Mouse (Mus musculus) hindbrain, embryonic 15.5 days (tissue): ENCODE data around the gene Npcd. TPM values are rescaled to one million over a fixed set of nuclear protein-coding genes. Genes with fewer than 3 reads are reported as not detected.

ENCODE experiments used
- ATAC-seq: fragments of 200-750 bp; cut with Nextera tagmentation; 2 replicates; pipeline ENCODE4 v1.8.0; 2017; ENCODE audit warnings: low read depth, moderate number of reproducible peaks, moderate TSS enrichment; ENCODE audit not compliant: low FRiP score
- H3K27ac ChIP-seq: fragments of 300-500 bp; sonication (generic); replicated peaks from 2 replicates; pipeline ENCODE4 v1.5.1; 2015; ENCODE audit warnings: mild to moderate bottlenecking, inconsistent platforms
- H3K27me3 ChIP-seq: fragments of 300-500 bp; sonication (generic); 2 replicates; pipeline ENCODE4 v1.6.1; 2015; ENCODE audit warnings: control low read depth, inconsistent platforms
- H3K36me3 ChIP-seq: fragments of 300-500 bp; sonication (generic); 2 replicates; pipeline ENCODE4 v1.6.1; 2015; ENCODE audit warnings: control low read depth, inconsistent platforms
- H3K4me1 ChIP-seq: fragments of 300-500 bp; sonication (generic); replicated peaks from 2 replicates; pipeline ENCODE4 v1.6.1; 2015; ENCODE audit warnings: control low read depth, inconsistent platforms
- H3K4me2 ChIP-seq: fragments of 300-500 bp; sonication (generic); 2 replicates; pipeline ENCODE4 v1.6.1; 2015; ENCODE audit warnings: moderate library complexity, mild to moderate bottlenecking, inconsistent platforms
- H3K4me3 ChIP-seq: fragments of 300-500 bp; sonication (generic); 2 replicates; pipeline ENCODE4 v1.5.1; 2015; ENCODE audit warnings: mild to moderate bottlenecking, inconsistent platforms
- H3K9ac ChIP-seq: fragments of 300-500 bp; sonication (generic); 2 replicates; pipeline ENCODE4 v1.6.1; 2015; ENCODE audit warnings: inconsistent platforms
- H3K9me3 ChIP-seq: fragments of 300-500 bp; sonication (generic); 2 replicates; pipeline ENCODE4 v1.6.1; 2016; ENCODE audit warnings: control low read depth, inconsistent platforms
- WGBS: fragments of 180-500 bp; shearing (Covaris S2); methylation state at CpG from one replicate; pipeline ENCODE4 v1.1.7; 2015; 5-methylcytosine and 5-hydroxymethylcytosine counted together
- polyA plus RNA-seq: library from polyadenylated mRNA; unstranded; fragments of >200 nt; fragmentation: Nextera tagmentation; extraction: Ambion mirVana; gene quantifications from 2 replicates; pipeline ENCODE4 v1.2.1, GENCODE M21; 2015

Gene Npcd
- polyA plus RNA-seq, 1 experiment from 2014 or later = 0.44 TPM

- Histone ChIP-seq H3K4me3 (peak overlapping the region; percentile 89), H3K4me2 (peak overlapping the region; percentile 75), H3K9me3 (no peaks in the 10 kb centered on the region), H3K9ac (peak overlapping the region; percentile 93), H3K36me3 (no peaks in the 10 kb centered on the region), H3K27ac (peak overlapping the region; percentile 81), H3K4me1 (peaks cover 40% of the 10 kb centered on the region), H3K27me3 (no peaks in the 10 kb centered on the region)
- under 1% methylated on average over 50 of the region's 50 CpGs for WGBS
- ATAC-seq = peak; percentile 99
These were observed 59.7 kb downstream of the Npcd start for GRCm38 (mm10) chr15:79774117-79775027.

DNA sequence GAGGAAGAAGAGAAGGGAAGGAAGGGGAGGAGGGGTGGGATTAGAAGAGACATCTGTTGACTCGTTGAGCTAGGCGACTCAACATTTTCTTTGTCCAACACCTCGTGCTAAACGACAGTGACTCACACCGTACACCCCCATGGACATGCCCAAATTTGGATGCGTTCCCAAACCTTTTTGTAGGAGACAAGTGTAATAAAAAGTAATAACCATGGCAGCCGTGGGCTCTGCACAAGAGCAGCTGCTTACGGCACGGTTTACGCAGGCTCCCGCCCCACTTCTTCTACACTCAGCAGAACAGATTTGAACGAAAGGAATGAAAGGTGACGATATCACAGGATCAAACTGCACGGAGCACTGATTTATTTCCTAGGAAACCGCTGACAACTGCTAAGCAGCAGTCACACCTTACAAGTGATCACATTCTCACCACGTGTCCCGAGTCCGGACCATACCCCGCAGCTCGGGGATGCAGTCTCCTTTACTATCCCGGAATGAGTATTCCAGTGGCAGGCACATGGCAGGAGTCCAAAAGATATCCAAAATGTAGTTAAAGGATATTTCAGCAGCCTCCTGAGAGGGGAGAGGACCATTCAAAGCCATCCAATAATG lies 63.3 kb downstream of the Npcd start:
- 66% methylated on average over 21 of the region's 21 CpGs for WGBS

GRCm38 (mm10) chr15:79768302-79768701 lies 65.7 kb downstream of the Npcd start:
- H3K9ac ChIP-seq = no peak overlapping the region
- peaks cover under 1% of the 10 kb centered on the region for H3K36me3 ChIP-seq
- H3K4me1 ChIP-seq = peaks cover 58% of the 10 kb centered on the region
- H3K9me3 ChIP-seq = no peaks in the 10 kb centered on the region
- no peak overlapping the region for H3K4me3 ChIP-seq
- no peak overlapping the region for H3K4me2 ChIP-seq
- no peaks in the 10 kb centered on the region for H3K27me3 ChIP-seq
- no peak overlapping the region for H3K27ac ChIP-seq
- no peak for ATAC-seq
- 54% methylated on average over 6 of the region's 6 CpGs for WGBS

More for the DNA sequence above, 63.3 kb downstream of the Npcd start:
- peaks cover 54% of the 10 kb centered on the region for H3K4me1 ChIP-seq
- no peaks in the 10 kb centered on the region for H3K9me3 ChIP-seq
- H3K27ac ChIP-seq = no peak overlapping the region
- no peaks in the 10 kb centered on the region for H3K36me3 ChIP-seq
- no peak overlapping the region for H3K4me2 ChIP-seq
- no peaks in the 10 kb centered on the region for H3K27me3 ChIP-seq
- no peak overlapping the region for H3K9ac ChIP-seq
- ATAC-seq = no peak
- no peak overlapping the region for H3K4me3 ChIP-seq

DNA sequence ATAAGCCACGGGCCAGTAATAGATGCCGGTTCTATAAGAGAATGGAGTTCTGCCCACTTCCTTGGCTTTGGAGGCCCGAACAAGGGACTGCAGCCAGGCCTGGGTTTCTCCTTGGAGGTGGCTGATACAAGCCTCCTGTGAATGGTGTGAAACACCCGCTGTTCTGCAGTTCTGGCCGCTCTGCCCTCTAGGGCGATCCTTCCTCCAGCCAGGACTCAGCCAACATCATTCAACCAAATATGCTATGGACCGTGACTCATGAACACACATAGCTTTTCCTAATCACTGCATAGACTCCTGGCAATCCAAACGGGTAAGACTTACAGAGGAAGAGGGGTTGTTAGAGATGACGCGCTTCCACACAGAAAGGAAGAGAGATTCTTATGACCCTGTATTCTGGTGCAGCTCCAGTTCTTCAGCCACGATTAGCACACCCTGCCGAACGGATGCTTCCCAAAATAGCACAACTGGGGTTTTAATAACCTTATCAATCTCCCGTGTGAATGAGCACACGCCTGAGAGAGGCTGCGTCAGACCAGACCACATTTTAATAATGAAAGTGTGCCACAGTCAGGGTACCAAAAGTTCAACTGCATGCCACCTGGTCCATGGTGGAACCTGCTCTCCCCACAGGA lies 66.6 kb downstream of the Npcd start:
- Histone ChIP-seq H3K9ac (no peak overlapping the region), H3K4me2 (no peak overlapping the region), H3K27me3 (no peaks in the 10 kb centered on the region), H3K27ac (no peak overlapping the region), H3K4me3 (no peak overlapping the region), H3K4me1 (peaks cover 50% of the 10 kb centered on the region), H3K9me3 (no peaks in the 10 kb centered on the region), H3K36me3 (peaks cover 9% of the 10 kb centered on the region)
- 73% methylated on average over 16 of the region's 16 CpGs for WGBS
- ATAC-seq = no peak

GRCm38 (mm10) chr15:79766586-79767071 lies 67.4 kb downstream of the Npcd start:
- Histone ChIP-seq H3K4me3 (no peak overlapping the region), H3K27me3 (no peaks in the 10 kb centered on the region), H3K9ac (no peak overlapping the region), H3K36me3 (peaks cover 12% of the 10 kb centered on the region), H3K27ac (0 out of 2 replicates have a peak overlapping the region, but pooled peaks have one; percentile 11), H3K9me3 (no peaks in the 10 kb centered on the region), H3K4me1 (peaks cover 48% of the 10 kb centered on the region), H3K4me2 (no peak overlapping the region)
- ATAC-seq = no peak
- 80% methylated on average over 10 of the region's 10 CpGs for WGBS

- no peak overlapping the region for H3K9ac ChIP-seq
- peaks cover 43% of the 10 kb centered on the region for H3K4me1 ChIP-seq
- H3K36me3 ChIP-seq = peaks cover 14% of the 10 kb centered on the region
- H3K9me3 ChIP-seq = no peaks in the 10 kb centered on the region
- H3K27ac ChIP-seq = no peak overlapping the region
- H3K27me3 ChIP-seq = no peaks in the 10 kb centered on the region
- H3K4me2 ChIP-seq = no peak overlapping the region
- ATAC-seq = no peak
- WGBS = 71% methylated on average over 10 of the region's 10 CpGs
- no peak overlapping the region for H3K4me3 ChIP-seq
These were observed 67.9 kb downstream of the Npcd start for GRCm38 (mm10) chr15:79766168-79766567.

- WGBS = 68% methylated on average over 2 of the region's 2 CpGs
- no peak for ATAC-seq
- Histone ChIP-seq H3K4me2 (no peak overlapping the region), H3K9me3 (no peaks in the 10 kb centered on the region), H3K4me1 (peaks cover 36% of the 10 kb centered on the region; the same call in 1 of the 2 replicates), H3K27me3 (no peaks in the 10 kb centered on the region), H3K27ac (no peak overlapping the region), H3K9ac (no peak overlapping the region), H3K4me3 (no peak overlapping the region), H3K36me3 (peaks cover 14% of the 10 kb centered on the region)
These were observed 68.7 kb downstream of the Npcd start for GRCm38 (mm10) chr15:79765361-79765760.

GRCm38 (mm10) chr15:79764539-79765267 lies 69.3 kb downstream of the Npcd start:
- 84% methylated on average over 11 of the region's 11 CpGs for WGBS
- peaks cover 14% of the 10 kb centered on the region for H3K36me3 ChIP-seq
- no peak overlapping the region for H3K4me2 ChIP-seq
- peaks cover 33% of the 10 kb centered on the region; the same call in 1 of the 2 replicates for H3K4me1 ChIP-seq
- no peak overlapping the region for H3K9ac ChIP-seq
- no peak overlapping the region for H3K4me3 ChIP-seq
- no peak overlapping the region for H3K27ac ChIP-seq
- H3K27me3 ChIP-seq = no peaks in the 10 kb centered on the region
- no peak for ATAC-seq
- H3K9me3 ChIP-seq = no peaks in the 10 kb centered on the region

DNA sequence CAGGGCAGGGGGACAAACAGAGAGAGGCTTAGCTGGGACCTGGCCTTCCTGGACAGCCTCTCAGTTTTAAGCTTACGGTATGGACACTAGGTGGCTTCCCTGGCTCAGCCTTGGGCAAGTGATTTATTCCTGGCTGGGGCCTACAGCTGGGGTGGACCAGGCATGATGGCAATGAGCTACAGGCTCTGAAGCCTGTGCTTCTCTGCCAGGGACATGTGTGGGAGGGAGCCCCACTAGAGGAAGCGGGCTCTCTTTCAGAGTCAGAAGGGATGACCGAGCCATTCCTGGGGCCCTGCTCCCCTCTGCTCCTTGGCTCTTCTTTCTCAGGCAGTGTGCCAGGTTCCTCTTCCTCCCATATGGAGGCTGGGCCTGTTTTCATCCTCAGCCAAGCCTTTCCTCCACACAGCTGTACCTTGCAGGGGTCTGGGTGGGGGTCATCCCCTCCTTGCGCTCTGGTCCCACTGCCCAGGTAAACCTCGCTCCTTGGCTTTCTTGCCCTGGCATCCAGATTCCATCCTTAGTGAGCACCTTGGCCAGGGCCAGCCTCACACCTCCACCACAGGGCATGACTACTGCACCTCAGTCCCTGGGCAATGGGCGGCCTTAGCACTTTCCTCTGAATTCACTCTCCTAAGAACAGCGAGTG lies 70.3 kb downstream of the Npcd start:
- WGBS = 84% methylated on average over 7 of the region's 7 CpGs
- H3K4me3 ChIP-seq = no peak overlapping the region
- H3K4me2 ChIP-seq = no peak overlapping the region
- H3K36me3 ChIP-seq = peaks cover 14% of the 10 kb centered on the region
- H3K4me1 ChIP-seq = peaks cover 33% of the 10 kb centered on the region; the same call in 1 of the 2 replicates
- H3K9ac ChIP-seq = no peak overlapping the region
- no peaks in the 10 kb centered on the region for H3K27me3 ChIP-seq
- no peak overlapping the region for H3K27ac ChIP-seq
- no peaks in the 10 kb centered on the region for H3K9me3 ChIP-seq
- ATAC-seq = no peak

GRCm38 (mm10) chr15:79763001-79763400 lies 71.0 kb downstream of the Npcd start:
- H3K4me1 ChIP-seq = peaks cover 30% of the 10 kb centered on the region; the same call in 1 of the 2 replicates
- H3K36me3 ChIP-seq = peaks cover 14% of the 10 kb centered on the region
- no peaks in the 10 kb centered on the region for H3K9me3 ChIP-seq
- WGBS = 90% methylated on average over 9 of the region's 9 CpGs
- no peak overlapping the region for H3K9ac ChIP-seq
- no peak overlapping the region for H3K4me2 ChIP-seq
- H3K27ac ChIP-seq = no peak overlapping the region
- no peaks in the 10 kb centered on the region for H3K27me3 ChIP-seq
- H3K4me3 ChIP-seq = no peak overlapping the region
- no peak for ATAC-seq

- Histone ChIP-seq H3K4me3 (no peak overlapping the region), H3K36me3 (peaks cover 14% of the 10 kb centered on the region), H3K9ac (no peak overlapping the region), H3K27me3 (no peaks in the 10 kb centered on the region), H3K4me1 (peaks cover 19% of the 10 kb centered on the region; the same call in 1 of the 2 replicates), H3K9me3 (no peaks in the 10 kb centered on the region), H3K4me2 (no peak overlapping the region), H3K27ac (no peak overlapping the region)
- ATAC-seq = no peak
- 88% methylated on average over 6 of the region's 6 CpGs for WGBS
These were observed 73.1 kb downstream of the Npcd start for GRCm38 (mm10) chr15:79760956-79761355.
